Mouse (Mus musculus) liver, embryonic 16.5 days (tissue): ENCODE data around the gene Sarnp. TPM values are rescaled to one million over a fixed set of nuclear protein-coding genes. Genes with fewer than 3 reads are reported as not detected.

ENCODE experiments used
- ATAC-seq: fragments of 200-750 bp; cut with Nextera tagmentation; 2 replicates; pipeline ENCODE4 v1.8.0; 2017; ENCODE audit warnings: low read depth, mild to moderate bottlenecking, moderate number of reproducible peaks, moderate library complexity
- H3K27ac ChIP-seq: fragments of 300-500 bp; sonication (generic); 2 replicates; pipeline ENCODE4 v1.5.1; 2014; ENCODE audit warnings: mild to moderate bottlenecking, low read length
- H3K27me3 ChIP-seq: fragments of 300-500 bp; sonication (generic); 2 replicates; pipeline ENCODE4 v1.6.1; 2014; ENCODE audit warnings: low read depth, low read length, mixed read lengths; ENCODE audit not compliant: control insufficient read depth, insufficient read depth
- H3K36me3 ChIP-seq: fragments of 300-500 bp; sonication (generic); 2 replicates; pipeline ENCODE4 v1.6.1; 2014; ENCODE audit warnings: mild to moderate bottlenecking; ENCODE audit not compliant: control insufficient read depth, insufficient read depth
- H3K4me1 ChIP-seq: fragments of 300-500 bp; sonication (generic); 2 replicates; pipeline ENCODE4 v1.6.1; 2014; ENCODE audit warnings: low read depth, low read length, mixed read lengths; ENCODE audit not compliant: control insufficient read depth
- H3K4me2 ChIP-seq: fragments of 300-500 bp; sonication (generic); 2 replicates; pipeline ENCODE4 v1.6.1; 2014; ENCODE audit warnings: low read depth, low read length, mixed read lengths
- H3K4me3 ChIP-seq: fragments of 300-500 bp; sonication (generic); 2 replicates; pipeline ENCODE4 v1.5.1; 2014; ENCODE audit warnings: low read depth, mild to moderate bottlenecking, low read length
- H3K9ac ChIP-seq: fragments of 300-500 bp; sonication (generic); 2 replicates; pipeline ENCODE4 v1.6.1; 2014; ENCODE audit warnings: low read depth, low read length
- H3K9me3 ChIP-seq: fragments of 300-500 bp; sonication (generic); replicated peaks from 2 replicates; pipeline ENCODE4 v1.6.1; 2016; ENCODE audit warnings: low read length; ENCODE audit not compliant: control insufficient read depth
- WGBS: fragments of 180-500 bp; shearing (Covaris S2); extraction: QIAGEN DNeasy Blood & Tissue Kit; methylation state at CpG from one replicate; pipeline ENCODE4 v1.1.7; 2014; ENCODE audit not compliant: insufficient replicate concordance; 5-methylcytosine and 5-hydroxymethylcytosine counted together
- polyA plus RNA-seq: library from polyadenylated mRNA; unstranded; fragments of >200 nt; fragmentation: Nextera tagmentation; extraction: Ambion mirVana; gene quantifications from 2 replicates; pipeline ENCODE4 v1.2.1, GENCODE M21; 2015

The Sarnp gene
- polyA plus RNA-seq, 1 experiment from 2014 or later = 84.4 TPM

DNA sequence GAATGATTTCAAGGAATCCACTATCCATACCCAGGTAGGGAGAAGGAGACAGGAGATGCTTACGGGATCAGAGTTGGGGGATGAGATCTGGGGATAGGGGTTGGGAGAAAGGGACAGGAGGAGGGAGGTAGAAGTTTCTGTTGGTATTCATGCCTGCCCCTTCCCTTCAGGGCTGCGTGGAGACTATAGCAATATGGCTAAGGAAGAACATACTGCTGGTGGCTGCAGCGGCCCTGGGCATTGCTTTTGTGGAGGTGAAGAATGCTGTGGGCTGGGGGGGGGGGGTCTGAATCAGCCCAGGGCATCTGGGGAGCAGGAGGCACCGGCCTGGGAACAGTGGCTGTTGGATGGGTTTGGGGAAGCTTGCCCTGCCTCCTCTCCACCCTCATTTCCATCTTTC lies 95.1 kb downstream of the Sarnp start:
- no peak overlapping the region for H3K27ac ChIP-seq
- H3K9ac ChIP-seq = no peak overlapping the region
- no peaks in the 10 kb centered on the region for H3K9me3 ChIP-seq
- no peaks in the 10 kb centered on the region for H3K36me3 ChIP-seq
- no peak for ATAC-seq
- no peaks in the 10 kb centered on the region; the same call in 1 of the 2 replicates for H3K4me1 ChIP-seq
- 67% methylated on average over 4 of the region's 4 CpGs for WGBS
- no peak overlapping the region for H3K4me2 ChIP-seq
- H3K27me3 ChIP-seq = peaks cover 37% of the 10 kb centered on the region
- no peak overlapping the region for H3K4me3 ChIP-seq

DNA sequence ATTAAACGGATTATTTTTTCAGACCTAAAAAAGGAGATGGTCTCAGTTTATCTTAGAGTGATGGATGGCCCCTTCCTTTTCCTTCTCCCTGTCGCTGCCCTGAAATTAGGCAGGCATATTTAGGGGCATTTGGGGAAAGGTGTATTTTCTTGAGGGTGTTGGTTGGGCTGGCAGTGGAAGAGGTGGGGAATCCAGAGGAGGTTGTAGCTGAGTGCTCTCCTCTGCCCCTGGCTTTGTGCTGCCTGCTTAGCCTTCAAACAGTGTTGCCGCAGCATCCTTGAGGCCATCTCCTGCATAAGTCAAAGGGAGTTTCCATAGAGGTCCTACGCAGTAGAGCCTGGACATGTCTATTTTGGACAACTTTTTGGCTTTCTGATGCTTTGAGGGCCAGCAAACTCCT lies 95.7 kb downstream of the Sarnp start:
- H3K4me2 ChIP-seq = no peak overlapping the region
- H3K9me3 ChIP-seq = no peaks in the 10 kb centered on the region
- 55% methylated on average over 4 of the region's 4 CpGs for WGBS
- no peak for ATAC-seq
- peaks cover 37% of the 10 kb centered on the region for H3K27me3 ChIP-seq
- H3K4me1 ChIP-seq = no peaks in the 10 kb centered on the region; the same call in 1 of the 2 replicates
- no peak overlapping the region for H3K4me3 ChIP-seq
- no peaks in the 10 kb centered on the region for H3K36me3 ChIP-seq
- H3K9ac ChIP-seq = no peak overlapping the region
- H3K27ac ChIP-seq = no peak overlapping the region

DNA sequence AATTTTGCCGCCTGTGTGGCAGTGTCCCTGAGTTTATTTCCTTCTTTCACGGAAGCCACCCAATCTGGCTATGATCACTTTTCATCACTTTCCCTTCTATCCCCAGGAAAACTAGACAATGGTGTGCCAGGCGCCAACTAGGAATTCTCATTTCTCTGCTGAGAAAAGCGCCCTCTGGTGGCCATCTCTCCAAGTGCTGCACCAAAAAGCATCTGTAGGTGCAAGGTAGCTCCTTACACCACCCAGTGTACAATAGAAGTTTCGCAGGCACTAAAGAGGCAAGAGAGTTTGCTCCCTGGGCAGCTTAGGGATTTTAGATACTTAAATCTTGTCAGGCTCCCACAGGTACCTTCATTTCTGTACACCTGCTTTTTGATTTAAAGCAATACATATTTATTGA lies 96.1 kb downstream of the Sarnp start:
- Histone ChIP-seq H3K36me3 (no peaks in the 10 kb centered on the region), H3K9ac (no peak overlapping the region), H3K4me1 (peaks cover 2% of the 10 kb centered on the region; the same call in 1 of the 2 replicates), H3K4me2 (no peak overlapping the region), H3K9me3 (no peaks in the 10 kb centered on the region), H3K27ac (no peak overlapping the region), H3K4me3 (no peak overlapping the region), H3K27me3 (peaks cover 33% of the 10 kb centered on the region)
- WGBS = 11% methylated on average over 5 of the region's 5 CpGs
- ATAC-seq = no peak

DNA sequence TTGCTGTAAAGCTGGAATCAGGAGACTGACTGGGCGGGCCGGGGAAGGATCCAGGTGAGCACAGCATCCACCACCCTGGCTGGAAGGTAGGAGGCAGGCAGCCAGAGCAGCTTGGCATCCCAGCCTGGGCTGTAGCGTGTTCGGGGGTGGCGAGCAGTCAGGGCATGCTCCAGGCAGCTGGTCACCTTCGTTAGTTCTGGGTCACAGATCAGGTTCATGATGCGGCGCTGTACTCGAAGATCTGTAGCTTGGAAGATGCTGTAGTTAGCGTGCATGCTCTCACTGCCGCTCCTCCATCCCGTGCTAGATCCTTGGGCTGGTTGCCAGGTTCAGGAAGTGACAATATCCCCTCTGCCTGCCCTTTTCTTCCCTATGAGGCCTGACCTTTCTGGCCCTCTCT lies 96.6 kb downstream of the Sarnp start:
- Histone ChIP-seq H3K4me1 (peaks cover 2% of the 10 kb centered on the region; the same call in 1 of the 2 replicates), H3K27ac (no peak overlapping the region), H3K4me2 (no peak overlapping the region), H3K4me3 (no peak overlapping the region), H3K27me3 (peaks cover 28% of the 10 kb centered on the region), H3K9ac (no peak overlapping the region), H3K9me3 (no peaks in the 10 kb centered on the region), H3K36me3 (no peaks in the 10 kb centered on the region)
- 76% methylated on average over 12 of the region's 12 CpGs for WGBS
- no peak for ATAC-seq

DNA sequence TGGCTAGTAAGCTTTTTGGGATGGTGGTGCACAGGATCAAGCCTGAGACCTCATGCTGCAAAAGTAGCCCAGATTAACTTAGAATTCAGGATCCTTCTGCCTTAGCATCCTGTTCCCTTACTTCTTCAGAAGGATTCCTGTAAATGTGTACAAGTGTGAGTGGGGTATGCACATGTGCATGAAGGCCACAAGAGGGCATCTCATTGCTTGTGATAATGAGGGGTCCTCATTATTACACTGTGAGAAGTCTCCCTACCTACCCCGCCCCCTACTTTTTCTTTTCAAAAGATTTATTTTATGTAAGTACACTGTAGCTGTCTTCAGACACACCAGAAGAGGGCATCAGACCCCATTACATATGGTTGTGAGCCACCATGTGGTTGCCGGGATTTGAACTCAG lies 98.4 kb downstream of the Sarnp start:
- H3K27ac ChIP-seq = no peak overlapping the region
- H3K4me3 ChIP-seq = no peak overlapping the region
- H3K9ac ChIP-seq = no peak overlapping the region
- peaks cover 9% of the 10 kb centered on the region for H3K27me3 ChIP-seq
- WGBS = 64% methylated on average over 2 of the region's 2 CpGs
- peaks cover 2% of the 10 kb centered on the region for H3K4me1 ChIP-seq
- ATAC-seq = no peak
- no peaks in the 10 kb centered on the region for H3K9me3 ChIP-seq
- no peak overlapping the region for H3K4me2 ChIP-seq
- no peaks in the 10 kb centered on the region for H3K36me3 ChIP-seq

DNA sequence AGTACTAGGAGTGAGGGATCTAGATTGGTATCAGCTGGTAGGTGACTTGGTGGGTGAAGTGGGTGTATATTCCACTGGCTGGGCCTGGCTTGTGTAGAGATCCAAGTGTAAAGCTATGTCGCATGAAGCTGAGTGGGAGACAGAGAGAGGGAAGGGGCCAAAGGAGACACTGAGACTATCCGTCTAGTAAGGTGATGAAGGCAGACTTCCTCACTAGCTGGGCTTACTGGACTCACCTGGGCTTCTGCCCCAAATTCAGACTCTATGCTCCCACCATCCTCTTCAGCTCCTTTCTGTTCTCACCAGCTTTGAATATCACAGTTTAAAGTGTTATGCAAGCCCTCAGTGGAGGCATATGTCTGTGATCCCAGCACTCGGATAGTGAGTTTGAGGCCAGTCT lies 99.5 kb downstream of the Sarnp start:
- no peak overlapping the region for H3K9ac ChIP-seq
- H3K27me3 ChIP-seq = no peaks in the 10 kb centered on the region; the same call in 1 of the 2 replicates
- H3K27ac ChIP-seq = no peak overlapping the region
- H3K4me1 ChIP-seq = peaks cover 4% of the 10 kb centered on the region
- 54% methylated on average over 3 of the region's 3 CpGs for WGBS
- no peaks in the 10 kb centered on the region for H3K36me3 ChIP-seq
- no peaks in the 10 kb centered on the region for H3K9me3 ChIP-seq
- ATAC-seq = no peak
- no peak overlapping the region for H3K4me2 ChIP-seq
- H3K4me3 ChIP-seq = no peak overlapping the region

DNA sequence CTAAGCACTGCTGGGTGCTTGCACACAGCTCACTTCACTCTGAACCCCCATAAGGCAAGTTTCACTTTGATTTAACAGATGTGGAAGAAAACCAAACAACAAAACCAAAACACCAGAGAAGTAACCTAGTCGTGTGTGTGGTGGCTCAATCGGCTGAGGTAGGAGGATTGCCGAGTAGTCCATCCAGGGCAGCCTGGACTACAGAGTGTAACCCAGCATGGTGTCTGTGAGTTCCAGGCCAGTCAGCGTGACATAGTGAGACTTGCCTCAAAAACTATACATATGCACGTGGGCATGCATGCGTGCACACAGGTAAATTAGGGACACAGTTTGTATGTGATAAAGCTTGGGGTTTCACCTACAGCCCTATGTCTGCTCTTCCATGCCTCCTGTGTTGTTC lies 100.3 kb downstream of the Sarnp start:
- Histone ChIP-seq H3K27ac (no peak overlapping the region), H3K4me2 (no peak overlapping the region), H3K4me3 (no peak overlapping the region), H3K9ac (no peak overlapping the region), H3K36me3 (no peaks in the 10 kb centered on the region), H3K9me3 (no peaks in the 10 kb centered on the region), H3K27me3 (no peaks in the 10 kb centered on the region; the same call in 1 of the 2 replicates), H3K4me1 (peaks cover 11% of the 10 kb centered on the region)
- 63% methylated on average over 6 of the region's 6 CpGs for WGBS
- ATAC-seq = no peak

DNA sequence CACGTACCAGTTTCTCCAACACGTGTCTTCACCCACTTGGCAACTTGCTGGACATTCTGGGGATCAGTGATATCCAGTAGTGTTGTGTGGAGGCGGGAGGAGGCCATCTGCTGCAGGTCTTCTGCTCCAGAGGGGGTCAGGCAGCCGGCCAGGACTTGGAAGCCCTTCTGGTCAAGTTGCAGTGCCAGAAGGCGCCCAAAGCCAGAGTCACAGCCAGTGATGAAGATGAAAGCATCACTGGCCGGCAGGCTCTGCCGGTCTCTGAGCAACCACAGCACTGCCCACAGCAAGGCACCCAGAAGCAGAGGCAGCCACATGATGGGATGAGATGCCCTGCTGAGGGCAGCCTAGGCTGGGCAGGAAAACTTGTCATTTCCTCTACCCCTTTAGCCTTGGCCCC lies 101.1 kb downstream of the Sarnp start:
- Histone ChIP-seq H3K9me3 (no peaks in the 10 kb centered on the region), H3K36me3 (no peaks in the 10 kb centered on the region), H3K9ac (no peak overlapping the region), H3K4me3 (no peak overlapping the region), H3K4me1 (peaks cover 15% of the 10 kb centered on the region), H3K4me2 (peak overlapping the region; percentile 36), H3K27me3 (no peaks in the 10 kb centered on the region), H3K27ac (no peak overlapping the region; the same call in none of the 2 replicates)
- 61% methylated on average over 7 of the region's 7 CpGs for WGBS
- ATAC-seq = no peak

DNA sequence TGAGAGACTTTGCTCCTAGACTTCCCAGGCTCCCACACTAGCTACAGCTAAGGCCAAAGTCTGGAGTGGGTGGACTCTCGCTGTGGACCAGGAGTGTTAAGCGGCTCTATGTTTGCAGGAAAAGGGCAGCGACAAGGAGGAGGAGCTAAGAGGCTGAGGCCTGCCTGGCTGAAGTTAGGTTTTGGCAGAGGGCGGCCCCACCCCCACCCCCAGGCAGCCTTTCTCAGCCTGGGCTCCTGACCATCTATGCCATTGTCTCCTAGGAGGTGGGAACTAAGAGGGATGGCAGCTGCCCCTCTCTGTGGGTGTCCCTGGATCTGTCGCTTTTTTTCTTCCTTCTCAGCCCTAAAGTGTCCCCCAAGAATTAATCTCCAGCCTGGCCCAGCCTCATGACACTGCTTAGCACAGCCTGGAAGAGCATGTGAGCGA lies 102.1 kb downstream of the Sarnp start:
- WGBS = 31% methylated on average over 6 of the region's 6 CpGs
- H3K9me3 ChIP-seq = no peaks in the 10 kb centered on the region
- peak overlapping the region; percentile 69 for H3K27ac ChIP-seq
- peaks cover 20% of the 10 kb centered on the region for H3K4me1 ChIP-seq
- no peak overlapping the region for H3K9ac ChIP-seq
- no peaks in the 10 kb centered on the region for H3K27me3 ChIP-seq
- H3K4me3 ChIP-seq = no peak overlapping the region
- H3K36me3 ChIP-seq = no peaks in the 10 kb centered on the region
- peak; percentile 52 for ATAC-seq
- H3K4me2 ChIP-seq = peak overlapping the region; percentile 36; the same call in 1 of the 2 replicates
